Mouse (Mus musculus): ENCODE measurements at regions not wholly inside any gene's neighbourhood (a gene's known extent, or its start where the extent isn't known, plus 50 kb on each side); places are given as distances from the start of the nearest gene placed in this dataset.
"Not testable (repeated sequence)": the region's sequence is repeated elsewhere in the genome, so short reads cannot be mapped to it uniquely, and the experiment has no call there.

DNA sequence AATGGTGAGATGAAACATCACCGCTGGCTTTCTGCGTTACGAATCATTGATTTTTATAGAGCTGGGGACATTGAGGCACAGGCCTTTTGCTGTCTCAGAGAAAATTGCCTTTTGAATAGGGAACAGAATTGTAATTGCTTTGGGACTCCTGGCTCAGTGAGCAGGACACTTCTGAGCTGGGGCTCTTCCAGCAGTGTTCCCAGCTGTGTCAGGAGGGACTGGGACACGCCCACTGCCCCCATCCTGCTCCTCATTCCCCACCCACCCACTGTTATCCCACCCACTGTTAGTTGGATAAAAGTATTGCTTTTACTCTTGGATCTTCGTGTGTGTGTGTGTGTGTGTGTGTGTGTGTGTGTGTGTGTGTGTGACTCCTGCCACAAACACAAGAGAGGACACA lies 204.4 kb upstream of the 1700012A03Rik start:
- POLR2A ChIA-PET, result interaction anchor here in 1 of 4 experiments (0.9 kb wide), 1 partner anchor 10 kb away, joined by 3 read pairs; no protein-coding TSS in a partner anchor
- CTCF ChIA-PET, result interaction anchor here in 2 of 4 experiments (0.7 to 1.8 kb wide), 6 partner anchors 11 to 474 kb away, joined by 3 to 7 read pairs (median 4); no protein-coding TSS in a partner anchor

DNA sequence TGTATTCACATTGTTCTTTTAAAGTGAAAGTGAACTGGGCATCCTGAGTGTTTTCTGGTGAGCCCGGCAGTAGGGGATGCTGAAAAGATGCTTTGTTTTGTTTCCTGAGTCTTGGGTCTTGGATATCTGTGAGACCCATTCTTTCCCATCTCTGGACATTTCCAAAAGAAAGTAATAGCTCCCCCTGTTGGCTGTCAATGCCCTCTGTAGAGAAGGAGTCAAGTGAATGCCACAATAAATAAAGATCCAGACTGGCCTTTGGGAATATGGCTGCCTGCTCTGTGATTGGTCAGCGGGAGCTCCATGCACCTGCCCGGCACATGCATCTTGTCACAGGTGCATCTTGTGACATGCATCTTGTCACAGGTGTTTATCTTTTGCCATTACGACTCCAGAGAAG lies 209.4 kb upstream of the 1700012A03Rik start:
- ChIA-PET POLR2A (no interaction called here), CTCF (no interaction called here)

DNA sequence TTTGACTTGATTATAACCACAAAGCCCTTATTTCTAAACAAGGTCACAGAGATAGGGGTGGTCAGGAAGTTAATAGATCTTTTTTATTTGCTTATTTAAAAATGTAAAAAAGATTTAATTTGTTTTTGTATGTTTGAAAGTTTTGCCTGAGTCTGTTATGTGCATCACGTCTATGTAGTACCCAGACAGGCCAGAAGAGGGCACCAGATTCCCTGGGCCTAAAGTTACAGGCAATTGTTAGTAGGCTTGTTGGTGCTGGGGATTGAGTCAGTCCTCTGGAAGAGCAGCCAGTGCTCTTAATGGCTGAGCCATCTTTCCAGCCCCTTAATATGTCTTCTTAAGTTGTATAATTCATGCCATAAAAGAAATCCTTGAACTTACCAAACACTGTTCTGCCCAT lies 211.5 kb upstream of the 1700012A03Rik start:
- ChIA-PET CTCF (interaction anchor here in 2 of 4 experiments (0.7 to 1.4 kb wide), 5 partner anchors 173 to 493 kb away, joined by 3 to 12 read pairs (median 3); no protein-coding TSS in a partner anchor), POLR2A (no interaction called here)

DNA sequence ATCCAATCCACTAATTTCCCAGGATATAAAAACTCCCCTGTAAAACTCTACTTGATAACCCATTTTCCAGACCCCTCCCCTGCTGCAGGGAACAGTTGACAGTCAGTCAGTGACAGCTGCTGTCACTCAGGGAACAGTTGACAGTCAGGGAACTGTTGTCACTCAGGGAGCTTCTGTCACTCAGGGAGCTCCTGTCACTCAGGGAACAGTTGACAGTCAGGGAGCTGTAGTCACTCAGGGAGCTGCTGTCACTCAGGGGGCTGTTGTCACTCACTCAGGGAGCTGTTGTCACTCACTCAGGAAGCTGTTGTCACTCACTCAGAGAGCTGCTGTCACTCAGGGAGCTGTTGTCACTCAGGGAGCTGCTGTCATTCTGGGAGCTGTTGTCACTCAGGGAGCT lies 214.3 kb upstream of the 1700012A03Rik start:
- POLR2A ChIA-PET, result interaction anchor here in 1 of 4 experiments (0.6 kb wide), 1 partner anchor 14 kb away, joined by 4 read pairs; no protein-coding TSS in a partner anchor
- CTCF ChIA-PET, result interaction anchor here in 3 of 4 experiments (0.6 to 2.2 kb wide), 6 partner anchors 11 to 1930 kb away, joined by 3 to 9 read pairs (median 6); no protein-coding TSS in a partner anchor

DNA sequence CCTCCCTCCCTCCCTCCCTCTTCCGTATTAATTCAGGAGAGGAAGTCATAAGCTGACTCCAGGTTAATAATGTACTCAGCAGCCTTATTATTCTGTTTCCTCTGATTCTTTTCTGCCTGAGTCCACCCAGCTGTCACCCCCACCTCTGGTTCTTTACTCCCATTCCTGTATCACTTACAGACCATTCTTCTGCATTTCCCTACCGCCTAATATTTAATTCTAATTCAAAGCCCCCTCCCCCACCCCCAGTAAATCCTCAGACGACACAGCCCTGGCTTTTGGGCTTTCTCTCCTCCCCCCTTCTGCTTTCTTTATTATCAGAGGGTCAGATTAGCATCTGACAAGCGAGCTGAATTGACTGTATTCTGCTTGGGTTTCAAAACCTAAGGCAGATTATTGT lies 215.5 kb upstream of the 1700012A03Rik start:
- CTCF ChIA-PET, result interaction anchor here in 1 of 4 experiments (0.5 to 2.2 kb wide), 3 partner anchors 12 to 309 kb away, joined by 3 to 6 read pairs (median 4); no protein-coding TSS in a partner anchor

DNA sequence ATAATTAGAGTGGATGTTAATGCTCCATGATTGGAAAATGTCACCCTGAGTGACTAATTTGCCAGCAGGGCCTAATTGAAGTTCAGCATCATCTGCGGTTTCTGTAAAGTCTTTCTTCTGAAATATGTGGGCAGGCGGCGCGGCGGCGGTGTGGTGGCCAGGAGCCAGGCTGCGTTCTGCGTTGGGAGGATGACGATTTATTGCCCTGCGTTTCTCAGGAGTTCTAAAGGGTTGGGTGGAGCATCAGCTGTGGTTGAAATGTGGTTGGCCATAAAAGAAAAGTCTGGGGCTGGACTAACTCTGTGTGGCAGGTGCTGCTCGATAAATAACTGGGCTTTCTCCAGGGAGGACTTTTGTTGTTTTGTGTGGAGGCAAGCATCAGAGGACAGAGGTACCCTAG lies 219.4 kb upstream of the 1700012A03Rik start:
- CTCF ChIA-PET, result no interaction called here

More for the DNA sequence above, 215.5 kb upstream of the 1700012A03Rik start:
- POLR2A ChIA-PET, result interaction anchor here in 3 of 4 experiments (0.6 to 0.8 kb wide), 3 partner anchors 206 to 1399 kb away, joined by 4 to 8 read pairs (median 5); no protein-coding TSS in a partner anchor

DNA sequence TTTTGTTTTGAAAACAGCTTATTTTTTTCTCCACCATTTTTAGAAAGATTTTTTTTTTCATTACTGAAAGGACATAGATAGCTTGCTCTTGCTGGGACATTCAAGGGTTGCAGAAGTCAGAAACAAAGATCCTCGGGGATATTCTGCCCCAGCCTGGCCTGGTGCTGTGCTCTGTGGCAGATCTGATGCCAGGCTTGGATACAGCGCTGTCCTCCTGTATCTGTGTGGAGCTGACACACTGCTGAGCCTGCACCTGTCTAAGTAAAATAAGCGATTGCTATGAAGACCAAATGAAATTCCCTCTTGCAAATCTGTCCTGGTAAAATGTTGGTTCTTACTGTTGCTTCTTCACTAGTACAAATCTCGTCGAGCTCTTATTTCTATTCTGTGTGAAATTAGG lies 226.4 kb upstream of the 1700012A03Rik start:
- CTCF ChIA-PET, result no interaction called here
- POLR2A ChIA-PET, result interaction anchor here in 1 of 4 experiments (0.9 kb wide), 1 partner anchor 12 kb away, joined by 3 read pairs; no protein-coding TSS in a partner anchor

More for the DNA sequence above, 219.4 kb upstream of the 1700012A03Rik start:
- POLR2A ChIA-PET, result no interaction called here

DNA sequence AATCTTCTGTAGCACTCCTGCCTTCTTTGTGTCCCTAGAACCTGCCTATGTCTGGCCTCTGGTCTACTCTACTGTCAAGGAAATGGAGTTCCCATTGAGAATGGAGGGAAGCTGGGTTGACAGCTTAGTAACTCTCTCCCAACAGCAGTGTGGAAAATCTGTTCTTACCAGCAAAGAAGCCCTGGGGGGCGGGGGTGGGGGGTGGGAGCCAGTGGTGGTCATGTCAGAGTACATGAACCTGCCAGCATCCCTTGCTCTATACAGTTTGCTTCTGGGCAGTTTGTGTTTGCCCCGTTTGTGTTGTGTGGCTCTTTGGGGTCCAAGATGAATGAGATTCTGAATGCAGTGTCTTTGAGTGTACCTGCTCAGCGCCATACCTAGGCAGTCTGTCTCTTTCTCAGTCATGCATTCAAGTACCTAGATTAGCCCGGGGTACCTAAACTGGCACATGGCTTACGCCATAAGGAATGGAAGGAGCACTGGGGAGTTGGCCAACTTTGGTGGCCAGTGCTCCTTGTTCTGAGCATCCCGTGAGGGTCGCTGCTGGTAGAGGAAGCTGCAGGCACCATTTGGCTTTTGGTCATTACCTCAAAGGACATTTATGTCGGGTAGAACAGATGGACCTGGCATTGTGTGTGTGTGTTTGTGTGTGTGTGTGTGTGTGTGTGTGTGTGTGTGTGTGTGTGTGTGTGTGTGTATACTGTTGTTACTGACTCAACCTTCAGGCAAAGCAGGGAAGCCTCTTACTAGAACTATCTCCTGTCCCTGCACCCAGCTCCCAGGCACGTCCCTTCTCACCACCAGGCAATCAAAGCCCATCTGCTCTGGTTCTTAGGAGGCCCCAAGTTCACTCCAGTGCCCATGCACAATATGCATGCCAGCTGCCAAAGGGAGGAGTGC lies 227.6 kb upstream of the 1700012A03Rik start:
- ChIA-PET CTCF (interaction anchor here in 1 of 4 experiments (1.2 kb wide), 1 partner anchor 156 kb away, joined by 4 read pairs; no protein-coding TSS in a partner anchor), POLR2A (interaction anchor here in 2 of 4 experiments (0.6 kb wide), 2 partner anchors 13 to 646 kb away, joined by 3 to 4 read pairs; no protein-coding TSS in a partner anchor)

DNA sequence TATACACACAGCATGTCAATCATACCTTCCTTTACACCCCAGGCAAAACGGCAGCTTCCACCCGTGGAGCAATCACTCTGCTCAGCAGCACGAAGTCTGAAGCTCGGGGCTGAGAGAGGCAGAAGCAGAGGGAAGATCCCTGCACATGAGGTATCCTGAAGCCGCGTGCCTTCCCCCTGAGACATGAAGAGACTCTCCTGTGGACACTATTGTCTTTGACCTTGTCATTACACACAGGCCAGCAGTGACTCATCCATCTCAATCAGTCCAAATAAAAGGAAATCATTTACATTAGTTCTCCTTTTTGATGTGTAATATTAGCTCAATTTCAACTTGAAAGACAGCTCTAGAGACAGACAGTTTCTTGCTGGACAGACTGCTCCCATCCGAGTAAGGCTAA lies 228.4 kb upstream of the 1700012A03Rik start:
- ChIA-PET POLR2A (interaction anchor here in 2 of 4 experiments (0.6 to 0.9 kb wide), 2 partner anchors 14 to 116 kb away, joined by 3 to 4 read pairs; no protein-coding TSS in a partner anchor), CTCF (interaction anchor here in 1 of 4 experiments (1.2 kb wide), 1 partner anchor 155 kb away, joined by 4 read pairs; no protein-coding TSS in a partner anchor)

DNA sequence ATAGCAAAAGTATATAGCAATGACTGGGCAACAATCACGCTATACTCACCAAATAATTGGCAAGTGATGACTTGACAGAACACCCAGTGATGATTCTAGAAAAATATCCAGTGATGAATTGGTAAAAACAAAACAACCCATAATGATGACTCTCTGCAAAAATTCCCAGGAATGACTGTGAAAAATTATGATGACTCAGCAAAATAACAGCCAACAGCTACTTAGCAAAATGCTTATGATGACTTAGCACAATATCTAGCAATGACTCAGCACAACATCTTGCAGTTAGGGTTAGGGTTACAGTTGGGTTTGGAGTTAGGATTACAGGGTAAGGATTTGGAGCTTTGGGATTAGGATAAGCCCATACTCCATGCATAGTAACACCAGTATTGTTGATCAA lies 232.4 kb upstream of the 1700012A03Rik start:
- POLR2A ChIA-PET, result interaction anchor here in 1 of 4 experiments (1.0 kb wide), 1 partner anchor 115 kb away, joined by 3 read pairs; no protein-coding TSS in a partner anchor
- CTCF ChIA-PET, result no interaction called here

DNA sequence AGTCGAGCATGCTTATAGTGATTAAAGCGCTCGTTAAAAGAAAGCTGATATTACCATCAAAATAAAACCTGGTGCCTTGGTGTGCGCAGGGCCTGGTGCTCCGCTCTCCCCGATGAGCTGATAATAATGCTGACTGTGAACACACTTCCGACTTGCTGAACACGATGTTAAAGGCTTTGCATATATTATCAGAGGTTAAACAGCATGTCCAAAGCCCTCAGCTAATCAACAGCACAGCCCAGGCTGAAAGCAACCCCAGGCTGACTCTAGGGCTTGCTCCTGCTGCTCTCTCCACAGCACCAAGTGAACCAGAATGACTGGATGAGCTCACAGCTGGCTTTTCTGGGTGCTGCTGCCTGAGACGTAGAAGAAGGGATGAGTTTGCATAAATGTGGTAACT lies 238.2 kb upstream of the 1700012A03Rik start:
- POLR2A ChIA-PET, result interaction anchor here in 1 of 4 experiments (0.6 to 1.3 kb wide), 4 partner anchors 12 to 529 kb away, joined by 3 read pairs; no protein-coding TSS in a partner anchor
- CTCF ChIA-PET, result interaction anchor here in 1 of 4 experiments (0.5 kb wide), 1 partner anchor 284 kb away, joined by 3 read pairs; no protein-coding TSS in a partner anchor

DNA sequence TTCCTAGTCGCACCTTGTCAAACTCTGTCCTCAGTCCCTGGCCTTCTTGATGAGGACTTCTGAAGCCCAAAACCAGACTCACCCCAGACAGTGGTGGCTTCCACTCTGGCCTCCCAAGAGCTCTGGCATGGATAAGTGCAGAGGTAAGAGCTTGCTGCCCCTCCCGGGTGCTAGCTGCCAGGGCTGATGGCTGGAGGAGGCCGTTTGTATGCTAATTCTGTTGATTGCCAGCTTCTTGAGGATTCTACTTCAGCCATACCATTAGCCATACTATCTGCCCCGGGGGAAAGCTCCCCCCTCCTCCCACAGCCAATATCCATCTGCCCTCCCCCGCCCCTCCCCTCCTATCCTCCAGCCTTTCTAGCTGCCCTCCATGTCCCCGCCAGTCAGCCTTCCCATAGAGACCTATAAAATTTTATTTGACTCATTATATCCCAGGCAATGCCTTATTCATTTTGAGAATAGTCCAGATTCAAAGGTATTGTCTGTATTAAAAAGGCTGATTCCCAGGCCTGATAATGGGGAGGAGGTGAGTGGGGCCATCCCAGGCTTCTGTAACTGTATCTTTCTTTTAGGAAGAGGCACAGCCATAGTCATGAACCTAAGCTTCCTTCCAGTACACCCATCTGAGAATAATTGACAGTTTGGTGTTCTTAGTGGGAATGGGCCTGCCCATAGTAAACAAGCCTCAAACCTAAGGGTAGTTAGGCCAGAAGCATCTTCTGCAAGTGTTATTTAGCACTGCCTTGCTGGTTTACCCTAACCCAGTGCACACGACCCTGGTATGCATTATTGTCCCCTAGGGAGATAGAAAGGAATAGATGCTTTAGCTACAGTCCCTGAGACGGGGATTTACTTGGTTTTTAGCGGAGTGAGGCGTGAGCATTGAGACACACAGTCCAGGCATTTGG lies 239.2 kb upstream of the 1700012A03Rik start:
- ChIA-PET CTCF (interaction anchor here in 3 of 4 experiments (0.6 to 0.7 kb wide), 3 partner anchors 62 to 381 kb away, joined by 3 to 5 read pairs (median 3); no protein-coding TSS in a partner anchor), POLR2A (interaction anchor here in 1 of 4 experiments (0.6 to 1.0 kb wide), 3 partner anchors 13 to 253 kb away, joined by 3 read pairs; no protein-coding TSS in a partner anchor)

DNA sequence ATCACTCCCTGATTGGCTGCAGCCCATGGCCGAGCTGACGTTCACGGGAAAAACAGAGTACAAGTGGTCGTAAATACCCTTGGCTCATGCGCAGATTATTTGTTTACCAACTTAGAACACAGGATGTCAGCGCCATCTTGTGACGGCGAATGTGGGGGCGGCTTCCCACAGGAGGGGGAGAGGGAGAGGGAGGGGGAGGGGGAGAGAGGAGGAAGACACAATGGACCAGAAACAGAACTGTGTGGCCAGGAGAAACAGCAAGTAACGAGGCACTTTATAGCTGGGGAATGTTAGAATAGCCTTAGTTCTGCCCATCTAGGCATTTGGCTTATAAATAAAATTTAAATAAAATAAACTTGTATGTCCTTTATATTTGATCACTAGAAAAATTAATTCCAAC lies 240.7 kb upstream of the Podxl start:
- CTCF ChIA-PET, result interaction anchor here in 1 of 4 experiments (0.6 kb wide), 1 partner anchor 1167 kb away, joined by 4 read pairs; no protein-coding TSS in a partner anchor

DNA sequence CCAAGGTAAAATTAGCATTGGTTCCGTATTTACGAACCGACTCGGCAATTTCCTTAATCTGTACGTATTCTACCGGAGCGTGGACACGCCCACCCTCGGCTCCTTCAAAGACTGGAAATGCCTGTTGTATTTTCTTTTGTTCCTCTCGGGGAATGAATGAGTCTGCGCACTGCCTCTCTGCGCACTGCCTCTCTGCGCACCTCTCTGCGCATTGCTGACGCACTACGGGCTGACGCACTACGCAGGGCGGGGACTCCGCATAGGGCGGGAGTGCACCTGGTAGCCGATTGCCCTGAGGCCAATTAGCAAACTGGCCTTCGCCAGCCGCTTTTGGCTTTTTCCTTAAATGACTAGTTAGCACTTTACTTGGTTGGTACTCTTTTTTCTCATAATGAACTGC lies 239.4 kb upstream of the Podxl start:
- POLR2A ChIA-PET, CTCF ChIA-PET: not testable (repeated sequence)

More for the DNA sequence above, 240.7 kb upstream of the Podxl start:
- POLR2A ChIA-PET, result not testable (repeated sequence)

DNA sequence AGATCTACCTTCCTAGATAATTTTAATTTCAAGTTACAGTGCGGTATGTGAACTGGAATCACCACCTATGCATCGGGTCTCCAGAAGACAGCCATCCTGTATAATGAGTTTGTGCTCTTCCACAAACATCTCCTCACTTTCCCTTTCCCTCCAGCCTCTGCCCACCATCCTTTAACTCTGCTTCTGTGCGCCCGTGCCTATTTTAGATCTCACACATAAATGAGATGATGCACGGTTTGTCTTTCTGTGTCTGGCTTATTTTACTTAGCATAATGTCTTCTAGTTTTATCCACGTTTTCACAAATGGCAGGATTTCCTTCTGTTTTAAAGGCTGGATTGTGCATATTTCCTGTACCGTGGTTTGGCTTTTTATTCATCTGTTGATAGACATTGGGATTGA lies 227.8 kb upstream of the Podxl start:
- CTCF ChIA-PET, result no interaction called here

DNA sequence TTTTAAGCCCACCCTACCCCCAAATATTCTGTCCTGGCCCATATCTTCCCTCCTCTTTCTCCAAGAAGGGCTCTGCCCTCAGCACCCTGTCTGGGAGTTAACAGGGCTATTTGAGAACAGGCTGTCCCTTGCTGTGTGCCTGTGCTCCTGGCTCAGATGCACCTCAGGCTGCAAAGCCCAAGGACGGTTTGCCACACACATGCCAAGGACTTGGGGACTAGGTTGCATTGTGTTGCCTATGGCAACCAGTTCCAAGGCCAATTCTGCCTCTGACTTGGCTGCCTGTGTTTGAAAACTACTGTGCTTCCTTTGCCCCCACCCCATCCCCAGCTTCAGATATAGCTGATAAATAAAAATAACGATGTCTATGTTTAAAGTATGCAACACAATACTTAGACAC lies 227.1 kb upstream of the Podxl start:
- CTCF ChIA-PET, result no interaction called here
- POLR2A ChIA-PET, result no interaction called here

More for the DNA sequence above, 227.8 kb upstream of the Podxl start:
- POLR2A ChIA-PET, result no interaction called here

DNA sequence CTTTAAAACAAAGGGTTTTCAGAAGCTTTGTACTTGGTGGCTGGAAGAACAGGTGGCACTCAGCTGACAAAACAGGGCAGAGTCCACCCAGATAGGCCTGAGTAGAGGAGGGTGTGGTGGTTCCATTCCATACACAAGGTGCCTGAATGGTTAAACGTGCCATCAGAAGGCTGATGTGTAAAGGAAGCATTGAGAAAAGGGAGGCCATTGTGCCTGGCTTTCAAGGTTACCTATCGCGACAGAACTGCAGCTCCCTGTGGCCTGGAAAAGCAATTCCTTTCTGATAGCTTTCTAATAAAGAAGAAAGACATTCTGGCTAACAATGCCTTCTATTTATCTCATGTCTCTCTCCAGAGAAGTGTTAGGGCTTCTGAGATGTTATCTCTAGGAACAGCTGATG lies 213.1 kb upstream of the Podxl start:
- POLR2A ChIA-PET, result no interaction called here
- CTCF ChIA-PET, result interaction anchor here in 1 of 4 experiments (0.6 kb wide), 1 partner anchor 1615 kb away, joined by 4 read pairs; no protein-coding TSS in a partner anchor

DNA sequence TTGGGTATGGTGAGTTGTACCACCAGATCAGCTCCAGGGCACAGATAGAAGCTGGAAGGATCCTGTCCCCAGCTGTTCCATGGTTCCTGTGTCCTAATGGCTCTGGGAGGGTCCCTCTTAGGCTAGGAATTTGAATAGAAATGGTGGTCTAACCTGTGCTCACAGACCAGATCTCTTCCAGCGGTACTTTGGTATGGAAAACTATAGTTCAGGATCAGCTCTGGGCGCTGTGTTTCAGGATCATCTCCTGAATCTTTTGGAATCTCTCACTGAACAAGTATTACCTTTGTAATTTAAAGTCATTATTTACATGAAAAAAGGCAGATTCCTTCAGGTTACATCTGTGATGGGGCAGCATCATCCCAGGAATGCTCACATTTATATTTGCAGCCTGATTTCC lies 208.1 kb upstream of the Podxl start:
- POLR2A ChIA-PET, result no interaction called here
- CTCF ChIA-PET, result no interaction called here

All from embryonic stem cell, embryonic (primary cell).